Mouse (Mus musculus): Measurements from ENCODE around the gene Slc2a9.

The Slc2a9 gene

GRCm38 (mm10) chr5:38502992-38503391 lies at the start of gene Slc2a9:
TSS of gene Slc2a9 (minus strand) at chr5:38503143.
- no peak for DNase-seq

GRCm38 (mm10) chr5:38552615-38553014 lies 49.7 kb upstream of the Slc2a9 start:
- DNase-seq, result no peak

GRCm38 (mm10) chr5:38550221-38550768 lies 47.4 kb upstream of the Slc2a9 start:
- no peak for DNase-seq

- DNase-seq, result peak in 1 of 2 experiments; percentile 46
These were observed 46.5 kb upstream of the Slc2a9 start for GRCm38 (mm10) chr5:38549461-38549909.

GRCm38 (mm10) chr5:38547375-38547774 lies 44.4 kb upstream of the Slc2a9 start:
- DNase-seq, result no peak

- peak; percentile 48 to 62 for DNase-seq
These were observed 41.8 kb upstream of the Slc2a9 start for GRCm38 (mm10) chr5:38544423-38545415.

GRCm38 (mm10) chr5:38543496-38544217 lies 40.7 kb upstream of the Slc2a9 start:
- DNase-seq, result peak; percentile 70 to 83

GRCm38 (mm10) chr5:38541728-38542127 lies 38.8 kb upstream of the Slc2a9 start:
- peak in 1 of 2 experiments; percentile 13 for DNase-seq

GRCm38 (mm10) chr5:38540898-38541297 lies 38.0 kb upstream of the Slc2a9 start:
- no peak for DNase-seq

GRCm38 (mm10) chr5:38538508-38538907 lies 35.6 kb upstream of the Slc2a9 start:
- DNase-seq, result no peak

- no peak for DNase-seq
These were observed 34.9 kb upstream of the Slc2a9 start for GRCm38 (mm10) chr5:38537845-38538244.

GRCm38 (mm10) chr5:38536822-38537221 lies 33.9 kb upstream of the Slc2a9 start:
- no peak for DNase-seq

GRCm38 (mm10) chr5:38532084-38532483 lies 29.1 kb upstream of the Slc2a9 start:
- DNase-seq, result no peak

GRCm38 (mm10) chr5:38529724-38530428 lies 26.9 kb upstream of the Slc2a9 start:
- DNase-seq, result peak; percentile 7 to 11

GRCm38 (mm10) chr5:38522977-38523376 lies 20.0 kb upstream of the Slc2a9 start:
- no peak for DNase-seq

GRCm38 (mm10) chr5:38520838-38521237 lies 17.9 kb upstream of the Slc2a9 start:
- no peak for DNase-seq

- DNase-seq, result peak; percentile 52 to 70
These were observed 13.3 kb upstream of the Slc2a9 start for GRCm38 (mm10) chr5:38516267-38516666.

- DNase-seq, result no peak
These were observed 10.0 kb upstream of the Slc2a9 start for GRCm38 (mm10) chr5:38512991-38513390.

- DNase-seq, result no peak
These were observed 6.6 kb upstream of the Slc2a9 start for GRCm38 (mm10) chr5:38509568-38509967.

GRCm38 (mm10) chr5:38505435-38505765 lies 2.5 kb upstream of the Slc2a9 start:
- no peak for DNase-seq

GRCm38 (mm10) chr5:38504747-38505434 lies 1.9 kb upstream of the Slc2a9 start:
- no peak for DNase-seq

- DNase-seq, result no peak
These were observed 1.2 kb upstream of the Slc2a9 start for GRCm38 (mm10) chr5:38504116-38504515.
